12 mouse cellular contexts compared by ENCODE assay signal in genomic region chr12:76361405-76362302, GRCm38 (mm10). TPM values are rescaled to one million over a fixed set of nuclear protein-coding genes. Genes with fewer than 3 reads are reported as not detected.
DNase-seq lines count a peak whose midpoint lies in the region; ATAC-seq and TF ChIP-seq lines count a peak whose summit lies in the region.
"Had no signal": no experiment of that assay in that cellular context is flagged by ENCODE, and none has a peak within 500 bp of the region (broad histone marks: within the 10 kb centered on the region; RNA-seq: fewer than 3 reads in every experiment).

No protein-coding gene starts in this region.

- no peak for DNase-seq in heart, postnatal 0 days (ENCODE audit: low spot score)
- peak; percentile 29 for DNase-seq in embryonic facial prominence, embryonic 14.5 days (ENCODE audit: low spot score)
- no peak for DNase-seq in frontal cortex, postnatal 36 days (ENCODE audit: low spot score in 2 of 2)
- DNase-seq in stomach, postnatal 0 days (ENCODE audit: low spot score): no peak
- no peak for DNase-seq in midbrain, postnatal 0 days (ENCODE audit: low spot score)
- DNase-seq: cerebellum, adult 2 months; gastrocnemius, postnatal 36 days; lung, embryonic 14.5 days had no signal

- WGBS in heart, postnatal 0 days: 54% methylated on average over 9 of the region's 9 CpGs
- WGBS in heart, embryonic 12.5 days: 53% methylated on average over 9 of the region's 9 CpGs
- 46% methylated on average over 9 of the region's 9 CpGs for WGBS in embryonic facial prominence, embryonic 14.5 days
- 24% methylated on average over 9 of the region's 9 CpGs for WGBS in liver, embryonic 16.5 days (ENCODE audit: insufficient replicate concordance)
- 55% methylated on average over 9 of the region's 9 CpGs for WGBS in stomach, postnatal 0 days
- 65% methylated on average over 9 of the region's 9 CpGs for WGBS in midbrain, postnatal 0 days

- no peak overlapping the region for H3K4me2 ChIP-seq in heart, postnatal 0 days (ENCODE audit: low read depth, low read length)
- H3K4me2 ChIP-seq in heart, embryonic 12.5 days: no peak overlapping the region
- no peak overlapping the region for H3K4me2 ChIP-seq in embryonic facial prominence, embryonic 14.5 days (ENCODE audit: low read depth, low read length)
- H3K4me2 ChIP-seq in liver, embryonic 16.5 days (ENCODE audit: low read depth, low read length): peak overlapping the region; percentile 50
- no peak overlapping the region for H3K4me2 ChIP-seq in stomach, postnatal 0 days (replicated peaks; ENCODE audit: low read depth)
- no peak overlapping the region for H3K4me2 ChIP-seq in midbrain, postnatal 0 days (ENCODE audit: low read depth, low read length, poor library complexity, severe bottlenecking)
- H3K4me2 ChIP-seq: hindbrain, embryonic 13.5 days; lung, embryonic 14.5 days had no signal

- H3K27ac ChIP-seq in heart, postnatal 0 days (ENCODE audit: low read depth): peak overlapping the region; percentile 8; the same call in 1 of the 2 replicates
- no peak overlapping the region for H3K27ac ChIP-seq in heart, embryonic 12.5 days (ENCODE audit: poor library complexity, severe bottlenecking)
- peak overlapping the region; percentile 33; the same call in 1 of the 2 replicates for H3K27ac ChIP-seq in embryonic facial prominence, embryonic 14.5 days (replicated peaks; ENCODE audit: low read depth, low read length)
- H3K27ac ChIP-seq in liver, embryonic 16.5 days (ENCODE audit: low read length): peak overlapping the region; percentile 77
- no peak overlapping the region for H3K27ac ChIP-seq in stomach, postnatal 0 days (replicated peaks)
- H3K27ac ChIP-seq in midbrain, postnatal 0 days (ENCODE audit: low read depth, low read length): no peak overlapping the region
- H3K27ac ChIP-seq: hindbrain, embryonic 13.5 days had no signal

- TF ChIP-seq EP300 in heart, postnatal 0 days (IDR thresholded peaks at IDR 0.05; ENCODE audit: low read depth): no peak
- TF ChIP-seq EP300 in stomach, postnatal 0 days (optimal IDR thresholded peaks at IDR 0.05): no peak

- no peak overlapping the region for H3K9ac ChIP-seq in heart, postnatal 0 days (replicated peaks; ENCODE audit: low read depth, low read length)
- H3K9ac ChIP-seq in heart, embryonic 12.5 days: no peak overlapping the region
- H3K9ac ChIP-seq in embryonic facial prominence, embryonic 14.5 days (ENCODE audit: low read depth, low read length): no peak overlapping the region
- H3K9ac ChIP-seq in liver, embryonic 16.5 days (ENCODE audit: low read depth, low read length): peak overlapping the region; percentile 50
- H3K9ac ChIP-seq in stomach, postnatal 0 days (ENCODE audit: low read length): no peak overlapping the region
- H3K9ac ChIP-seq in midbrain, postnatal 0 days (replicated peaks; ENCODE audit: low read length, poor library complexity, severe bottlenecking): no peak overlapping the region
- H3K9ac ChIP-seq: hindbrain, embryonic 13.5 days; lung, embryonic 14.5 days had no signal

- no peak for TF ChIP-seq CTCF in heart, postnatal 0 days (IDR thresholded peaks at IDR 0.05; ENCODE audit: low read depth)
- TF ChIP-seq CTCF in stomach, postnatal 0 days (IDR thresholded peaks at IDR 0.05; ENCODE audit: low read depth): no peak
- no peak for TF ChIP-seq CTCF in midbrain, postnatal 0 days (IDR thresholded peaks at IDR 0.05)

- no peaks in the 10 kb centered on the region for H3K36me3 ChIP-seq in heart, postnatal 0 days (replicated peaks; ENCODE audit: control insufficient read depth, insufficient read depth, low read length)
- H3K36me3 ChIP-seq in heart, embryonic 12.5 days: peaks cover 13% of the 10 kb centered on the region; the same call in 1 of the 2 replicates
- no peaks in the 10 kb centered on the region for H3K36me3 ChIP-seq in embryonic facial prominence, embryonic 14.5 days (ENCODE audit: control insufficient read depth, insufficient read depth, low read length)
- no peaks in the 10 kb centered on the region for H3K36me3 ChIP-seq in liver, embryonic 16.5 days (ENCODE audit: control insufficient read depth, insufficient read depth)
- H3K36me3 ChIP-seq in stomach, postnatal 0 days (ENCODE audit: control insufficient read depth, insufficient read depth, low read length): no peaks in the 10 kb centered on the region
- H3K36me3 ChIP-seq in midbrain, postnatal 0 days (ENCODE audit: insufficient read depth, low read length): 0 out of 2 replicates have a peak, but pooled peaks cover 2% of the 10 kb centered on the region
- H3K36me3 ChIP-seq: hindbrain, embryonic 13.5 days had no signal

- ATAC-seq in heart, postnatal 0 days (ENCODE audit: insufficient read depth, low read depth): no peak
- ATAC-seq in heart, embryonic 12.5 days (ENCODE audit: insufficient number of reproducible peaks, low FRiP score): no peak
- ATAC-seq in CD4-positive, CD25-positive, alpha-beta regulatory T cell, adult 4 months: peak; percentile 69
- ATAC-seq in embryonic facial prominence, embryonic 14.5 days (ENCODE audit: low read depth): peak; percentile 44; the same call in 1 of the 2 replicates
- peak; percentile 62 for ATAC-seq in liver, embryonic 16.5 days (ENCODE audit: low read depth)
- ATAC-seq in stomach, postnatal 0 days (ENCODE audit: low FRiP score, low TSS enrichment): no peak
- no peak for ATAC-seq in midbrain, postnatal 0 days (ENCODE audit: low FRiP score)

- H3K27me3 ChIP-seq in heart, postnatal 0 days (ENCODE audit: control insufficient read depth, insufficient read depth, low read length): no peaks in the 10 kb centered on the region
- H3K27me3 ChIP-seq in heart, embryonic 12.5 days (replicated peaks): no peaks in the 10 kb centered on the region
- H3K27me3 ChIP-seq in embryonic facial prominence, embryonic 14.5 days (replicated peaks; ENCODE audit: control insufficient read depth, insufficient read depth, low read length): no peaks in the 10 kb centered on the region
- H3K27me3 ChIP-seq in liver, embryonic 16.5 days (ENCODE audit: control insufficient read depth, insufficient read depth, low read depth, low read length): no peaks in the 10 kb centered on the region
- H3K27me3 ChIP-seq in stomach, postnatal 0 days (ENCODE audit: control insufficient read depth, insufficient read depth, low read length): no peaks in the 10 kb centered on the region
- H3K27me3 ChIP-seq in midbrain, postnatal 0 days (ENCODE audit: insufficient read depth, low read length): no peaks in the 10 kb centered on the region
- H3K27me3 ChIP-seq: hindbrain, embryonic 13.5 days had no signal

- no peaks in the 10 kb centered on the region for H3K4me1 ChIP-seq in heart, postnatal 0 days (ENCODE audit: control insufficient read depth, insufficient read depth)
- H3K4me1 ChIP-seq in heart, embryonic 12.5 days (replicated peaks): peaks cover 17% of the 10 kb centered on the region
- H3K4me1 ChIP-seq in embryonic facial prominence, embryonic 14.5 days (ENCODE audit: control insufficient read depth, insufficient read depth, low read length): no peaks in the 10 kb centered on the region
- H3K4me1 ChIP-seq in liver, embryonic 16.5 days (ENCODE audit: control insufficient read depth, low read depth, low read length): peaks cover 26% of the 10 kb centered on the region
- H3K4me1 ChIP-seq in stomach, postnatal 0 days (replicated peaks; ENCODE audit: control insufficient read depth, insufficient read depth): no peaks in the 10 kb centered on the region
- no peaks in the 10 kb centered on the region for H3K4me1 ChIP-seq in midbrain, postnatal 0 days (ENCODE audit: insufficient read depth, low read length)
- H3K4me1 ChIP-seq: hindbrain, embryonic 13.5 days had no signal

- no peak overlapping the region for H3K4me3 ChIP-seq in heart, postnatal 0 days (ENCODE audit: low read depth, low read length)
- H3K4me3 ChIP-seq in heart, embryonic 12.5 days: no peak overlapping the region
- no peak overlapping the region for H3K4me3 ChIP-seq in embryonic facial prominence, embryonic 14.5 days (ENCODE audit: low read depth, low read length)
- peak overlapping the region; percentile 9; the same call in 1 of the 2 replicates for H3K4me3 ChIP-seq in liver, embryonic 16.5 days (ENCODE audit: low read depth, low read length)
- H3K4me3 ChIP-seq in stomach, postnatal 0 days (ENCODE audit: low read depth, low read length): no peak overlapping the region
- H3K4me3 ChIP-seq in midbrain, postnatal 0 days (ENCODE audit: low read depth, low read length): no peak overlapping the region
- H3K4me3 ChIP-seq: hindbrain, embryonic 13.5 days had no signal

- no peaks in the 10 kb centered on the region for H3K9me3 ChIP-seq in heart, postnatal 0 days (replicated peaks; ENCODE audit: control insufficient read depth, low read length)
- no peaks in the 10 kb centered on the region for H3K9me3 ChIP-seq in heart, embryonic 12.5 days (replicated peaks)
- H3K9me3 ChIP-seq in embryonic facial prominence, embryonic 14.5 days (ENCODE audit: control insufficient read depth, low read length): no peaks in the 10 kb centered on the region
- no peaks in the 10 kb centered on the region for H3K9me3 ChIP-seq in liver, embryonic 16.5 days (replicated peaks; ENCODE audit: control insufficient read depth, low read length)
- H3K9me3 ChIP-seq in stomach, postnatal 0 days (ENCODE audit: control insufficient read depth, low read length): no peaks in the 10 kb centered on the region
- no peaks in the 10 kb centered on the region for H3K9me3 ChIP-seq in midbrain, postnatal 0 days (ENCODE audit: low read length)
- H3K9me3 ChIP-seq: hindbrain, embryonic 13.5 days had no signal

RNA-seq across cellular contexts. Expression of gene Zbtb25, which starts 7.7 kb away (rescaled TPM):
- 8.1 and 26.1 TPM in 2 replicates for total RNA-seq in heart, postnatal 0 days (2014; rRNA removed; ENCODE audit: low replicate concordance)
- 8.6 and 10.4 TPM in 2 replicates for polyA plus RNA-seq in heart, postnatal 0 days (2015; fragmentation: Nextera tagmentation; extraction: Ambion mirVana)
- 13.0 and 15.4 TPM in 2 replicates for polyA plus RNA-seq in heart, embryonic 12.5 days (2016; fragmentation: Nextera tagmentation; extraction: Ambion mirVana)
- polyA plus RNA-seq in CD4-positive, CD25-positive, alpha-beta regulatory T cell, adult 4 months (2017; shearing (Covaris generic)): 10 to 100 TPM; 12.7 to 13.8 TPM
- 21.2 and 21.4 TPM in 2 replicates for polyA plus RNA-seq in embryonic facial prominence, embryonic 14.5 days (2014; fragmentation: Nextera tagmentation; extraction: Ambion mirVana)
- polyA plus RNA-seq in liver, embryonic 16.5 days (2015; fragmentation: Nextera tagmentation; extraction: Ambion mirVana): 4.1 and 4.8 TPM in 2 replicates
- polyA plus RNA-seq in stomach, postnatal 0 days (2015; fragmentation: Nextera tagmentation; extraction: Ambion mirVana): 7.0 and 7.4 TPM in 2 replicates
- total RNA-seq in midbrain, postnatal 0 days (2014; rRNA removed): 19.9 and 24.4 TPM in 2 replicates
- 10.9 and 11.5 TPM in 2 replicates for polyA plus RNA-seq in midbrain, postnatal 0 days (2015; fragmentation: Nextera tagmentation; extraction: Ambion mirVana)

RNA-seq across cellular contexts. Expression of gene Zbtb1, which starts 8.4 kb away (rescaled TPM):
- total RNA-seq in heart, postnatal 0 days (2014; rRNA removed; ENCODE audit: low replicate concordance): 2.8 and 5.0 TPM in 2 replicates
- 4.4 and 4.6 TPM in 2 replicates for polyA plus RNA-seq in heart, postnatal 0 days (2015; fragmentation: Nextera tagmentation; extraction: Ambion mirVana)
- 9.9 and 10.4 TPM in 2 replicates for polyA plus RNA-seq in heart, embryonic 12.5 days (2016; fragmentation: Nextera tagmentation; extraction: Ambion mirVana)
- 10 to 100 TPM; 21.2 to 22.4 TPM for polyA plus RNA-seq in CD4-positive, CD25-positive, alpha-beta regulatory T cell, adult 4 months (2017; shearing (Covaris generic))
- 9.5 and 9.8 TPM in 2 replicates for polyA plus RNA-seq in embryonic facial prominence, embryonic 14.5 days (2014; fragmentation: Nextera tagmentation; extraction: Ambion mirVana)
- 2.9 and 3.4 TPM in 2 replicates for polyA plus RNA-seq in liver, embryonic 16.5 days (2015; fragmentation: Nextera tagmentation; extraction: Ambion mirVana)
- 4.8 and 5.0 TPM in 2 replicates for polyA plus RNA-seq in stomach, postnatal 0 days (2015; fragmentation: Nextera tagmentation; extraction: Ambion mirVana)
- 2.9 and 3.4 TPM in 2 replicates for total RNA-seq in midbrain, postnatal 0 days (2014; rRNA removed)
- 1.7 and 1.9 TPM in 2 replicates for polyA plus RNA-seq in midbrain, postnatal 0 days (2015; fragmentation: Nextera tagmentation; extraction: Ambion mirVana)

RNA-seq across cellular contexts. Expression of gene Akap5, which starts 37.0 kb away (rescaled TPM):
- total RNA-seq in heart, postnatal 0 days (2014; rRNA removed; ENCODE audit: low replicate concordance): 0.50 and 3.7 TPM in 2 replicates
- polyA plus RNA-seq in heart, postnatal 0 days (2015; fragmentation: Nextera tagmentation; extraction: Ambion mirVana): 1.1 TPM in 2 replicates
- polyA plus RNA-seq in heart, embryonic 12.5 days (2016; fragmentation: Nextera tagmentation; extraction: Ambion mirVana): 8.5 and 9.1 TPM in 2 replicates
- polyA plus RNA-seq in CD4-positive, CD25-positive, alpha-beta regulatory T cell, adult 4 months (2017; shearing (Covaris generic)): 1 to 10 TPM; 3.3 to 3.8 TPM
- 1.1 and 1.3 TPM in 2 replicates for polyA plus RNA-seq in embryonic facial prominence, embryonic 14.5 days (2014; fragmentation: Nextera tagmentation; extraction: Ambion mirVana)
- 0.16 and 0.21 TPM in 2 replicates for polyA plus RNA-seq in liver, embryonic 16.5 days (2015; fragmentation: Nextera tagmentation; extraction: Ambion mirVana)
- 2.0 and 2.2 TPM in 2 replicates for polyA plus RNA-seq in stomach, postnatal 0 days (2015; fragmentation: Nextera tagmentation; extraction: Ambion mirVana)
- 17.2 and 18.0 TPM in 2 replicates for total RNA-seq in midbrain, postnatal 0 days (2014; rRNA removed)
- polyA plus RNA-seq in midbrain, postnatal 0 days (2015; fragmentation: Nextera tagmentation; extraction: Ambion mirVana): 9.4 and 10.7 TPM in 2 replicates

RNA-seq across cellular contexts. Expression of gene Hspa2, which starts 42.3 kb away (rescaled TPM):
- total RNA-seq in heart, postnatal 0 days (2014; rRNA removed; ENCODE audit: low replicate concordance): 8.7 and 13.2 TPM in 2 replicates
- polyA plus RNA-seq in heart, postnatal 0 days (2015; fragmentation: Nextera tagmentation; extraction: Ambion mirVana): 13.7 and 15.0 TPM in 2 replicates
- polyA plus RNA-seq in heart, embryonic 12.5 days (2016; fragmentation: Nextera tagmentation; extraction: Ambion mirVana): 23.2 and 23.9 TPM in 2 replicates
- 1 to 10 TPM; 3.8 to 6.2 TPM for polyA plus RNA-seq in CD4-positive, CD25-positive, alpha-beta regulatory T cell, adult 4 months (2017; shearing (Covaris generic))
- 8.2 and 10.9 TPM in 2 replicates for polyA plus RNA-seq in embryonic facial prominence, embryonic 14.5 days (2014; fragmentation: Nextera tagmentation; extraction: Ambion mirVana)
- 1.4 and 1.5 TPM in 2 replicates for polyA plus RNA-seq in liver, embryonic 16.5 days (2015; fragmentation: Nextera tagmentation; extraction: Ambion mirVana)
- polyA plus RNA-seq in stomach, postnatal 0 days (2015; fragmentation: Nextera tagmentation; extraction: Ambion mirVana): 18.8 and 18.9 TPM in 2 replicates
- 10.2 and 13.6 TPM in 2 replicates for total RNA-seq in midbrain, postnatal 0 days (2014; rRNA removed)
- 7.6 and 8.8 TPM in 2 replicates for polyA plus RNA-seq in midbrain, postnatal 0 days (2015; fragmentation: Nextera tagmentation; extraction: Ambion mirVana)

RNA-seq across cellular contexts. Expression of gene Ppp1r36, which starts 55.7 kb away (rescaled TPM):
- total RNA-seq in heart, postnatal 0 days (2014; rRNA removed; ENCODE audit: low replicate concordance): not detected in 2 replicates
- 1.5 and 1.7 TPM in 2 replicates for polyA plus RNA-seq in heart, postnatal 0 days (2015; fragmentation: Nextera tagmentation; extraction: Ambion mirVana)
- 2.8 and 3.8 TPM in 2 replicates for polyA plus RNA-seq in heart, embryonic 12.5 days (2016; fragmentation: Nextera tagmentation; extraction: Ambion mirVana)
- polyA plus RNA-seq in CD4-positive, CD25-positive, alpha-beta regulatory T cell, adult 4 months (2017; shearing (Covaris generic)): not detected
- 3.3 and 6.2 TPM in 2 replicates for polyA plus RNA-seq in embryonic facial prominence, embryonic 14.5 days (2014; fragmentation: Nextera tagmentation; extraction: Ambion mirVana)
- 0.08 and 0.11 TPM in 2 replicates for polyA plus RNA-seq in liver, embryonic 16.5 days (2015; fragmentation: Nextera tagmentation; extraction: Ambion mirVana)
- polyA plus RNA-seq in stomach, postnatal 0 days (2015; fragmentation: Nextera tagmentation; extraction: Ambion mirVana): 3.5 and 4.9 TPM in 2 replicates
- total RNA-seq in midbrain, postnatal 0 days (2014; rRNA removed): 0.27 and 0.94 TPM in 2 replicates
- 1.5 and 2.0 TPM in 2 replicates for polyA plus RNA-seq in midbrain, postnatal 0 days (2015; fragmentation: Nextera tagmentation; extraction: Ambion mirVana)
- total RNA-seq: gastrocnemius, postnatal 36 days had no signal

Comparison
In these comparisons a context has a peak if more than half of its experiments do, and no peak if none do; other contexts are left out.
1. H3K27ac ChIP-seq: peak in heart, postnatal 0 days (single experiment), embryonic facial prominence, embryonic 14.5 days (single experiment) and liver, embryonic 16.5 days (single experiment); none in heart, embryonic 12.5 days (single experiment), stomach, postnatal 0 days (single experiment) and midbrain, postnatal 0 days (single experiment).
2. ATAC-seq: peak in CD4-positive, CD25-positive, alpha-beta regulatory T cell, adult 4 months (single experiment), embryonic facial prominence, embryonic 14.5 days (single experiment) and liver, embryonic 16.5 days (single experiment); none in heart, postnatal 0 days (single experiment), heart, embryonic 12.5 days (single experiment), stomach, postnatal 0 days (single experiment) and midbrain, postnatal 0 days (single experiment).